Mouse (Mus musculus) ZHBTc4 (cell line): ENCODE data around the gene Arnt2.

Experiments used
- DNase-seq: peaks from one replicate; pipeline ENCODE4 v3.0.0-alpha.2; 2011; ENCODE audit warnings: low read depth, low spot score

The Arnt2 gene

GRCm38 (mm10) chr7:84343160-84343559, 66.8 kb downstream of the Arnt2 start:
- DNase-seq, result peak; percentile 49

GRCm38 (mm10) chr7:84341001-84341400, 69.0 kb downstream of the Arnt2 start:
- no peak for DNase-seq

GRCm38 (mm10) chr7:84339186-84339585, 70.8 kb downstream of the Arnt2 start:
- DNase-seq, result no peak

- DNase-seq, result no peak
These were observed 72.2 kb downstream of the Arnt2 start for GRCm38 (mm10) chr7:84337768-84338167.

- DNase-seq, result no peak
These were observed 73.1 kb downstream of the Arnt2 start for GRCm38 (mm10) chr7:84336907-84337306.

- no peak for DNase-seq
These were observed 73.4 kb downstream of the Arnt2 start for GRCm38 (mm10) chr7:84336580-84336886.

GRCm38 (mm10) chr7:84335766-84336579, 74.0 kb downstream of the Arnt2 start:
- DNase-seq, result no peak

GRCm38 (mm10) chr7:84333996-84334395, 76.0 kb downstream of the Arnt2 start:
- no peak for DNase-seq

GRCm38 (mm10) chr7:84332295-84333168, 77.4 kb downstream of the Arnt2 start:
- no peak for DNase-seq

- DNase-seq, result peak; percentile 5
These were observed 80.8 kb downstream of the Arnt2 start for GRCm38 (mm10) chr7:84329174-84329583.

GRCm38 (mm10) chr7:84328770-84329169, 81.2 kb downstream of the Arnt2 start:
- no peak for DNase-seq

- DNase-seq, result no peak
These were observed 84.2 kb downstream of the Arnt2 start for GRCm38 (mm10) chr7:84325570-84326328.

GRCm38 (mm10) chr7:84321542-84321941, 88.4 kb downstream of the Arnt2 start:
- DNase-seq, result no peak

GRCm38 (mm10) chr7:84315353-84316003, 94.5 kb downstream of the Arnt2 start:
- DNase-seq, result peak; percentile 45

GRCm38 (mm10) chr7:84314742-84315141, 95.2 kb downstream of the Arnt2 start:
- no peak for DNase-seq

- no peak for DNase-seq
These were observed 98.4 kb downstream of the Arnt2 start for GRCm38 (mm10) chr7:84311624-84312023.

GRCm38 (mm10) chr7:84310909-84311311, 99.1 kb downstream of the Arnt2 start:
- DNase-seq, result no peak

GRCm38 (mm10) chr7:84307329-84307925, 102.5 kb downstream of the Arnt2 start:
- DNase-seq, result no peak

GRCm38 (mm10) chr7:84300261-84300660, 109.7 kb downstream of the Arnt2 start:
- no peak for DNase-seq

GRCm38 (mm10) chr7:84299601-84300000, 110.4 kb downstream of the Arnt2 start:
- no peak for DNase-seq

- no peak for DNase-seq
These were observed 116.9 kb downstream of the Arnt2 start for GRCm38 (mm10) chr7:84293054-84293453.
